Mouse (Mus musculus) testis, adult 2 months (tissue): ENCODE data around the gene Deup1.

Experiments
- CTCF ChIP-seq: fragments of 200-500 bp; IDR thresholded peaks from 2 replicates; pipeline ENCODE4 v1.5.1; 2012; ENCODE audit warnings: low read depth, mild to moderate bottlenecking, inconsistent platforms, low read length, moderate library complexity; ENCODE audit not compliant: control insufficient read depth, insufficient read depth, insufficient replicate concordance
- POLR2A ChIP-seq: fragments of 200-500 bp; IDR thresholded peaks from 2 replicates; pipeline ENCODE4 v1.6.1; 2012; ENCODE audit warnings: low read depth, mild to moderate bottlenecking, inconsistent platforms, low read length, moderate library complexity; ENCODE audit not compliant: control insufficient read depth

GRCm38 (mm10) chr9:15609280-15609930 is 18.3 kb downstream of the Deup1 start:
- no peak for TF ChIP-seq POLR2A
- TF ChIP-seq CTCF = no peak
